Mouse (Mus musculus): Measurements from ENCODE around the gene Fes.

Gene Fes

GRCm38 (mm10) chr7:80374280-80374679 lies 13.5 kb downstream of the Fes start:
- DNase-seq = no peak

- no peak for DNase-seq
Measured at GRCm38 (mm10) chr7:80373850-80374249, 13.9 kb downstream of the Fes start.

GRCm38 (mm10) chr7:80373352-80373751 lies 14.4 kb downstream of the Fes start:
- no peak for DNase-seq

DNA sequence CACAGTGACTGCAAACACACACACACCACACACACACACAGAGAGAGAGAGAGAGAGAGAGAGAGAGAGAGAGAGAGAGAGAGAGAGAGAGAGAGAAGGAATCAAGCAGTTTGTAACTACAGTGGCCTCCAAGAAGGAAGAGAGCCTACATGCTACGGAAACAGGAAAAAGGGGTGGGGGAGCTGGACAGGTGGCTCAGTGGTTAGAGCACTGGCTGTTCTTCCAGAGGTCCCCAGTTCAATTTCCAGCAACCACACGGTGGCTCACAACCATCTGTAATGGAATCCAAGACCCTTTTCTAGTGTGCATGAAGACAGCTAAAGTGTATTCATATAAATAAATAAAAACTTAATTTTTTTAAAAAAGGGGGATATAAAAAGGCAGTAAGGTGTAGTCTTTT lies 15.1 kb downstream of the Fes start:
- no peak for DNase-seq

DNA sequence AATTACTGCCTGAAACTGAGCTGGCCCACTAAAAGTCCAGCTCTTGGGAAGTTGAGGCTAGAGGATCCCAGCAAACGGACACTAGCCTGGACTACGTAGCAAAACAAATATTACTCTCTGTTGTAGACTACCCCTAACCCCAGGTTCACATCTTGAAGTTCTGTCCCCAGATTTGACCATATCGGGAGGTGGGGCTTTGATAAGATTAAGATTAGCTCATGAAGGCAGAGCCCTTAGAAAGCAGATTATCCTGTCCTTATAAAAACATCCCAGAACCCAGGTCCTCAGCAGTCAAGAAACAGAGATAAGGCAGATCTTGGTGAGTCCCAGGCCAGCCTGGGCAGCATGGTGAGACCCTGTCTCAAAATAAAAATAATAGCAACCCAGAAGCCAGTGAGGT lies 15.6 kb downstream of the Fes start:
- DNase-seq = no peak

DNA sequence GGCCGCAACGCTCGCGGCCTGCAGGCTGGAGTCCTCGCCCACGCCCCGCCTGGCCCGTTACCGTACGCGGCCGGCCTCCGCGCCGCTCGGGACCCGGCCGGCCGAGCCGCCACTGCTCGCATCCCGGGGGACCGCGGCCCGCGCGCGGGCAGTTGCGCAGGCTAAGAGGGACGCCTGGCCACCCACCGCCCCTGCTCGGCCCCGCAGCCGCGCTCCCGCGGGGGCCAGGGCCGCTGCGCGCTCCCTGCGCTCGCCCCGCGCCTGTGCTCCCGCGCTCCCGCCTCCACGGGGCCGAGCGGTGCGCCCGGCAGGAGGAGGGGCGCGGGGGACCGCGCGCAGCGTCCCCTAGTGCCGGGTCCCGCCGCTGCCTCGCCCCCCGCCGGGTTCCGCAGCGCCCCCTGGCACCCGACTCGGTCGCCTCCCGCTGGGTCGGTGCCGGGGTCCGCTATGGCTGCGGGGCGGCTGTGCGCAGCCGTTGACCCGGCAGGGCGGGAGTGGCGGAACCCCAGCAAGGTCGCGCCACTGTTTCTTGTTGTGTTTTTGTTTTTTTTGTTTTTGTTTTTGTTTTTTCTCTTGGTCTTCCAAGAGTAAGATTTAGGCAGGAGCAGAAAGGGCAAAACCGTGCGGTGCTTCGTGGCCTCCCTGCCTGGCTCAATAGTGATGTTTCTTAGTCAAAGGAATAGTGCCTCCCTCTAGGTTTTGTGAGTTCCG lies 16.6 kb downstream of the Fes start, which contains the start of gene Man2a2:
TSS of gene Man2a2 (minus strand) at position 335 of the 711 bp plus-strand sequence.
- DNase-seq = peak; percentile 84 to 86

DNA sequence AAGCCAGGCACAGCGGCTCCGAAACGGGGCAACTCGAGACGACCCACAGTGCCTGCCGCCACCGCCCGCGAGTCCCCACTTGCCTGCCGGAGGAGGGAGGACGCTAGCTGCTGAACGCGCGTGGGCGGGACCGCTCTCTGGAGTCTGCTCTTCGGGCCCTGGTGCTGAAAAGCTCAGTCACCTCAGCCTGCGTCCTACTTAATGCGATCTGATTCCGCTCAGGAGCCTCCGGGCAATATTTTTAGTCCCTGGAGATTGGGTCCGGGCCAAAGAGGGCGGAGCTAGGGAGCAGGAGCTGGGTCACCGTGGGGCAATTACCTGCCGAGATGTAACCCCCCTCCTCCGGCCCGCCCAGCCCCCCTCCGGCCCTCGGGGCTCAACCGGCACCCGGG lies 17.1 kb downstream of the Fes start:
- peak; percentile 94 to 95 for DNase-seq

DNA sequence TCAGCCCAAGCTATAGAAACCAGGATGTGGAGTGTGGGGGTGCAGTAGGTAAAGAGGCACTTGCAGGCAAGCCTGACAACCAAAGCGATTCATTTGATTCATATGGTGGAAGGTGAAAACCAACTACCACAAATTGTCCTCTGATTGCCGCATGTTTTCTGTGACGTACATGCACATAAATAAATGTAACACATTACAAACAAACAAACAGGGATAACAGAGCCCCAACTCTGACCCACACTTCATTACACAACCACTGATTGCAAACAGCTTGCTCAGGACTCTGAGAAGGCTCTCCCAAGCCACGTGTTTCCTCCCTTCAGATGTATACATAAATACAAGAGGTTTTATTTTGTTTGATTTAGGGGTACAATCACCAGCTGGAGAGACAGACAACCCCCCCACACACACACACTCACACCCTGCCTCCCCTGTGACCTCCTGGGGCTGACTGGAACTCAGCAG lies 17.7 kb downstream of the Fes start:
- no peak for DNase-seq

DNA sequence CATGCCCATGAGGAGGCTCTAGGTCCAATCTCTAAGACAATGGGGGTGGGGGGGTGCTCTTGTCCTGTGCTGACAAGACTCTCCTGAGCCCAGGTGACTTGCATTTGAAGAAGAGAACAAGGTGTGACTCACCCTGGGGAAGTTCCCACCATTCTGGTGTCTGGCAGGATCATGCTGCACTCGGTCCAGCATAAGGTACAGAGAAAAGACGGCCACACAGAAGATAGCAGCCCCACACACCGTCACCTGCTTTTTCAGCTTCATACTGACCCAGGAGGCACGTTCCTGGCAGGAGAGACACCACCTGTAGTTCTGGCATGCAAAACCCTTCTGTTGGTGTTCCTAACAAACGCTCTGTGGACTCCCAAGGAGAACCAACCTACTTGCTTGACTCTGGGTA lies 18.3 kb downstream of the Fes start:
- DNase-seq = peak; percentile 68 to 70

- no peak for DNase-seq
Measured at GRCm38 (mm10) chr7:80368635-80369421, 18.9 kb downstream of the Fes start.

DNA sequence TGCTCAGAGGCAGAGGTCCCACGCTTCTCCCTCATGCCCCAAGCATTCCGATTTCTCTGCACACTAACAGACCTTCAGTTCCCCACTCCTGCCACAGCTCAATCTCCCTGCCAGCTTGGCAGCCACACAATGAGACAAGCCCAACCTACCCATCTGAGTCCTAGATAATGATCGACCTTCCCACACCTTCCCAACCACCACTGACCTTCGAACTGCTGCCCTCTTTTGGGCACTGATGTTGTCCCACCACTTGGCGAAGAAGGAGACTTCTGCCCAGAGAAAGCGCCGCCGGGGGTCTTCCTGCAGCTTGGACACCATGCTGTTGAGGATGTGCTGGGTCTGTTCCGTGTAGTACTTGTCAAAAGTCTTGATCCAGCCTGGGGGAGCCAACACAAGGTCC lies 19.7 kb downstream of the Fes start:
- DNase-seq = no peak

DNA sequence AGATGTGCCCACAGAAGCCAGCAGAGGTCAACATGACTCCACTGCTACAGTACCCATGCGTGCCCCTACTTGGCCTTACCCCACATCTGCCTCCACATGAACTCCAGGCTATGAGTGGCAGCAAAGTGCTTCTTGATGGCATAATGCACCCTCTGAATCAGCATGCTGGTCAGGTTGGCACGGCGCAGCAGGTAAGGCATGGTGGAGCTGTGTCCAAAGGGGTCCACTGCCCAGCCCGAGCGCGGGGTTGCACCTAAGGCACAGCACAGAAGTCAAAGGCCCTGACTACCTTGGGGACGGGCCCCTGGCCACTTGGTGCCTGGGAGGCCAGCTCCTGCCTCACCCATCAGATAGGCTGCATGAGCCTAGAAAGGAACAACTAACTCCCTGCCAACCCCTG lies 20.5 kb downstream of the Fes start:
- no peak for DNase-seq

DNA sequence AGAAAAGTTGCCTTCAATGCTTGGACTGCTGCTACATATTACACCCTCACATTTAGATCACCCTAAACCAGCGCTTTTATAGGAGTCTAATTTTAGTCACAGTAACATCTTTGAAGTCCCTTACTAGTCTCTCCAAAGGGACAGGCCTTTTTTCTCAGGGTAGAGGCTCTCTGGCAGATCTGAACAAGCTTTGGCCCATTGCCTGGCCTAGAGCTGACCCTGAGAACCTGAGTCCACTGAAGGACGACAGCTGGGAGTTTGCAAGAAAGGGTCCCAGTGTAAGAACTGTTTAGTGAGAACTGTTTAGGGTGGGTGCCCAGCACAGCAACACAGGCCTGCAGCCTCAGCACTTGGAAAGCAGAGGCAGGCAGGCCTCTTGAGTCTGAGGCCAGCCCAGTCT lies 22.0 kb downstream of the Fes start:
- DNase-seq = no peak

- no peak for DNase-seq
Measured at GRCm38 (mm10) chr7:80360435-80360834, 27.3 kb downstream of the Fes start.

- peak in 1 of 2 experiments; percentile 9 for DNase-seq
Measured at GRCm38 (mm10) chr7:80358039-80358438, 29.7 kb downstream of the Fes start.

DNA sequence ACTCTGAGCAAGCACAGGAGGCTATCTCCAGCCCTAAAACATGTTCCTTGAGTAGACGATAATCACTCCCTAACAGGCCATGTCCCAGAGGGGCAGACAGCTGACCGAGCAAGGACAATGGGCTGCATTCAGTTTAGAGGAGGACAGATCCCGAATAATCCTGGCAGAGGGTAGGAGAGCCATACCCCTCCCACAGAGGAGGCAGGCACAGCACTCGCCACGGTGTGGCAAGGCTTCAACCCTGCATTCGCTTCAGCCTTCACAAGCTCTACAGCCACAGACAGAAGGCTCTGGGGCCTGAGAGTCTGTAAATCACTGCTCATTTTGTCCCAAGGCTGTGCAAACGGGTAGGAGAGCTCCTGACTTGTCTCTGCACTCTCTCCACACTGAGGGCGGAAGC lies 30.6 kb downstream of the Fes start:
- DNase-seq = peak in 1 of 2 experiments; percentile 23

- peak; percentile 44 to 58 for DNase-seq
Measured at GRCm38 (mm10) chr7:80356351-80356750, 31.4 kb downstream of the Fes start.

DNA sequence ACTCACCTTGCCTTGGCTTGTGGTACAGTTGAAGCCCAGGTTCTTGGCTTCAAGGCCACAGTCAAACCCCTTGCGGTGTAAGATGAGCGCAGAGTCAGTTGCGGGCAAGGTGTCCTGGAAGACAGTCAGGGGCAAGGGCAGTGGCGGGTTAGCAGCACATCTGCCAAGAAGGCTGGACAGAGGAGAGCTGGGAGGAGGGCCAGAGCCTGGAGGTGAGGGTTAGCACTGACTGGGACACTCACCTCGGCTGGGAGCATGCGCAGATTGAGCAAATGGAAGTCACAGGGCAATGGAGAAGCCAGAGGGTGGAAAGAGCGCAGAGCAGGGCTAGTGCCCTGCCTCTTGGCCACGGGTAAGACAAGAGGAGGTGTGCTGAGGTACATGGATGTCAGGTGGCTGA lies 34.8 kb downstream of the Fes start:
- DNase-seq = no peak

DNA sequence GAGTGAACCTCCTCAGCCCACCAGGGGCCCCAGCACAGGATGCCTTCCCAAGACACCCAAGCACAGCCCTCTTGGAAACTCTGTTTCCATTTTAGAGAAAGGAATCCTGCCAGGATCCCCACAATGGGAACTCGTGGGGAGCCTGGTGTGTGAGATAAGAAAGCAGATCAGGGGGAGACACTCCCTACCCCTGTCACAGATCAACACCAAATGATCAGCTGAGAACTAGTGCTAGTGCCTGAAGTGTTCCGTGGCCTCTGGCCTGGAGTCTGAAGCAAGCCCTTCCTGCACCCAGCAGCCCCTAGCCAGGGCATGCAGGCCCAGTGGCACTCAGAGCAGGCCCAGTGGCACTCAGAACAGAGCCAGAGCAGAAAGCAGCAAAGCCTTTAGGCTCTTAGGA lies 36.9 kb downstream of the Fes start:
- DNase-seq = no peak

DNA sequence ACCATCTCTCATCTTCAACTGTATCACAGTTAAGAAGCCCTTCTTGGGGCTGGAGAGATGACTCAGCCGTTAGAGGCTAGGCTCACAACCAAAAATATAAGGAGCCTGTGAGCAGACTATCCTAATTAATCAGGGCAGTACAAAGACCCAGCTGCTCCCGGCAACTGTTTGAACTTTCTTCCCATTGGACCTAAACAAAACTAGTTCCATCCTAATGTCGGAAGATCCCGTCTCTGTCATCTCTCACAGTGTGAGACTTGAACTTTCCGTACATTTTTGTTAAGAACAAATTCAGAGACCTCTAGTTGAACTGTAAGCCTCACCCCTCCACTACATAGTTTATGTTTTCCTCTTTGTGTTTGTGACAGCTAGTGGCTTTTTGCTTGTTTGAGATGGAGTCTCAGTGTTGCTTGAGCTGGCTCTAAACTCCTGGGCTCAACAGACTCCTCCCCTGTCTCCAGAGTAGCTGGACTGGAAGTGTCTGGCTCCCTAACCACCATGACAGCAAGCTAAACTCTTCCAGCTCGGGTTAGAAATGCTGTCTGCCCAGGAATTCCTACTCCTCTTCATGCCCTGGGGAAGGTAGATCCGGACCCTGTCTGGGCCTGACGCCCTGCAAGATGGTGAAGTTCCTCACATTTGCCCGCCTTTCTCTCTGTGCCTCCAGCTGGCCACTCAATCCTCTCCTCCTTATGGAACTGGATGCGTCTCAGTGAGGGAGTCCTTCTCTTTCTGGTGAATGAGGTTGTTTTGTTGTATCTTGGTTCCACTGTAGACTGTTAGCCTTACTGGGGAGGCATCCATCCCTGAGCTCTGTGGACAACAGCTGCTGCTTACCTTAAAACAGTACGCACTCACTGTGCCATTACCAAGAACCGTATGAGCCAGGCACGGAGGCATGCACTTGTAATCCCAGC lies 39.8 kb downstream of the Fes start:
- DNase-seq = no peak

DNA sequence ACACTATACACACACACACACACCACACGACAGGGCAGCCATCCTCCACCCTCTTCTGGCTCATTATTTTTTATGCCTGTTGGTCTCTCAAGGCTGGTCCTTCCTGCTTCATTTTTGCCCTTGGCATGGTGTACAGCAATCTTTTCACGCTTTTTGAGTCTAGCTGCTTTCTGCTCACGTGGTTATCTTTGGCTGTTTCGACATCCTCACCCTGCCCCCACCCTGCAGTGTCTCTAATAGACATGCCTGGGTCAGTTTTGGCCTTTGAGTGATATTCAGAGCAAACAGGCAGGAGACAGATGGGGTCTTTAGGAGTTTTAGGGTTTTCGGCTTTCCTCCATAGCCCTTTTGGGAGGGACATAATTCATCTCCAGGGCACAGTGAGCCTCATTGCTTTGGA lies 40.9 kb downstream of the Fes start:
- no peak for DNase-seq

DNA sequence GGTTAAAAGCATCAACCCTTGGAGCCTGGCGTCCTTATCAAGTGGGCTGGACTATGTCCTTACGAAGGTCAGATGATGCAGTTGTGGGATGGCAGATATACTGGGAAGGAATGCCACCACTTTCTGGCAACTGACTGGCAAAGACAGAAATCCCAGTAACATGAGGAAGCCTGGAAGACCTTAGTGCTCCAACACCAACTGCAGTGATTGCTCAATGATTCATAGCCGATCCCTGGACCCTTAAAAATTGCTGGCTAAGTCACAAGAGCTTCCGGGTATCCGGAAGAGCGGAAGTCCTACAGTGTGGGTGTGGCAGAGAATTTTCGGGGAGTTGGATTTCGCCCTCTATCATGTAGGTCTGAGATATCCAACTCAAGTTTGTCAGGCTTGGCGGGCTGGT lies 41.6 kb downstream of the Fes start:
- no peak for DNase-seq
